Mouse (Mus musculus): ENCODE data around the gene Ctsw.
A peak's percentile ranks its signal among the peaks of the same experiment; 100 is the strongest.

Ctsw gene

DNA sequence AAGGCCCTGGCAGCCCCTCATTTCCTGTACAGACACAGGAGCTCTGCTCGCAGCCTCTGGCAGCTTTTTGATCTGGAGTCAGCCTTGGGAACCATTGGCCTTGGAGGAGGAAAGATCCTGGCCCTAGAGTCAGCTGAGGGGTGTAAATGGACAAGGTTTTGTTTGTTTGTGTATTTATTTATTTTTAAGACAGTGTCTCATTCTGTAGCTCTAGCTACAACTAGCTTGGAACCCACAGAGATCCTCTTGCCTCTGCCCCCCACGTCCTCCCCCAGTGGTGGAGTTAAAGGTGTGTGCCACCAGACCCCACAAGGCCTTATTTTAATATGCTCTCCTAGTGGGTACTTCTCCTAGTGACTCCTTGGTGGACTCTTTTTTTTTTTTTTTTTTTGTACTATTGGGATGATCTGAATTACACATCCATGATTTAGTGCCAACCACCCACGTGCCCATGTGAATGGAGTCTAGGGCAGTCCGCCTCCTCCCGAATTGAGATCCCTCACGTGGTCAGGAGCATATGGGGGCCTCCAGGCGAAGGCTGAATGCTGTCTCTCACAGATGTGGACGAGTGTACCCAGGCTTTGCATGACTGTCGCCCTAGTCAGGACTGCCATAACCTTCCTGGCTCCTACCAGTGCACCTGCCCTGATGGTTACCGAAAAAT is 8.8 kb upstream of the Ctsw start:
- no peak for TF ChIP-seq GATA4 (IDR thresholded peaks at IDR 0.05; ENCODE audit: insufficient replicate concordance, low read length)

GRCm38 (mm10) chr19:5475069-5475714 is 6.9 kb upstream of the Ctsw start:
- TF ChIP-seq GATA4 (IDR thresholded peaks at IDR 0.05; ENCODE audit: insufficient replicate concordance, low read length) = no peak

- no peak for TF ChIP-seq GATA4 (IDR thresholded peaks at IDR 0.05; ENCODE audit: insufficient replicate concordance, low read length)
Observed at GRCm38 (mm10) chr19:5474281-5475068, 6.2 kb upstream of the Ctsw start.

- peak; percentile 21; the same call in 1 of the 2 replicates for TF ChIP-seq GATA4 (IDR thresholded peaks at IDR 0.05; ENCODE audit: insufficient replicate concordance, low read length)
Observed at GRCm38 (mm10) chr19:5473720-5474119, 5.4 kb upstream of the Ctsw start, which contains the start of gene Efemp2. Gene Efemp2, plus strand, starts transcription at chr19:5473954.

GRCm38 (mm10) chr19:5472857-5473256 is 4.5 kb upstream of the Ctsw start:
- no peak for TF ChIP-seq GATA4 (IDR thresholded peaks at IDR 0.05; ENCODE audit: insufficient replicate concordance, low read length)

DNA sequence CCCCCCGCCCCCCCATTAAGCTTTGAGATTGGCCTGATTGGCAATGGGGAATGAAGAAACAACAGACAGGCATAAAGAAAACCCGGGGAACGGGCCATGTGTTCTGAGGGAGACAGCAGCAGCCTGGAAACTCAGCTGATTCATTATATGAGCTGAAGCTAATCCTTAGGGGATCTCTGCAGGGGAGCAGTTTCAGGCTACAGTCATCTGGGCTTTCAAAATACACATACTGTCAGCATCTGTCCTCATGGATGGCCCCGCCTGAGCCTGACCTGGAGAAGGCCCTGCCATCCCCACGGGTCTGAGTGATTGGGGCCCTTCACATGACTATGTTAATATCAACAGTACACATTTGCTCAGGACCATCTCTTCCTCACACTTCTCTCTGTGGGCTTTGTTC is 3.5 kb upstream of the Ctsw start:
- no peak for TF ChIP-seq GATA4 (IDR thresholded peaks at IDR 0.05; ENCODE audit: insufficient replicate concordance, low read length)

DNA sequence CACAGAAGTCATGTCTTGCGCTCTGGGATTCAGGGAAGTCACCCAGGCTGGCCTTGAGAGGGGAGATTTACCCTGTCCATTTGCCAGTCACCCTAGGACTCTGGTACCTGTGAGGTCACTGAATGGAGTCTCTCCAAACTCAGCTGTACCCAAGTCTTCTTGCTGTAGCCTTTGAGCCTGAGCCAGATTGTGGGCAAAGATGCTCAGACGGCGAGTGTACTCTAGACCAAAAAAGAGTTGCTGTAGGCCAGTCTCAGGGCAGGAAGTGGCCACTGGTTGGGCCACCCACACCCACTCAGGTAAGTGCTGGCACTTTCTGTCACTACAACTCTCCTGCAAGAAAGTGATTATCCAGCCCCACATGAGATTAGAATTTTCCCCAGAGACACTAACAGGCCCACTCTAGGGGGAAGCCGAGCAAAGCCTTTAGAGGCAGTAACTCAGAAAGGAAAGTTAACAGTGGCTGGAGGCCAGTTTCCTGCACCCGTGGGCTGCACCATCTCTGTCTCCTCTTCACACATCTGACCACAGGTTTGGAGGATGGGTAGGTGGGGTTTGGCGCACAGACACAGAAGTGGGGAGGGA is 1.3 kb downstream of the Ctsw start:
- no peak for TF ChIP-seq GATA4 (IDR thresholded peaks at IDR 0.05; ENCODE audit: insufficient replicate concordance, low read length)

DNA sequence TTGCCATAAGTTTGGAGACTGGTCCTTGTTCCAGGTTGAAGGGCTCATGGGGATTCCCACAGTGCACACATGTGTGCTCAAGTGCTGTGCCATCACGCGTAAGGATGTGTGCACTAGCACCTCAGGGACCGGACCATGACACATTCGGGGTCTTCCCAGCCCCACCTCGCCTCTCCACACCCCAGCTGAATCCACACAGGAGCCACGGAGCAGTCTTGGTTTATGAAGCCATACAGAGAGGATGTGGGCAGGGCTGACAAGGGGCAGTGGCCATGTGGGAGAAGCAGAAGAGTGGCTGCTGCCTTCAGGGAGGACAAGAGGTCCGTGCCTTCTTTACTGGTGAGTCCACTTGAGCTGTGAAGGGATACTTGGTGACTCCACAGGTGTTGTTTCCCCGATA is 3.3 kb downstream of the Ctsw start:
- no peak for TF ChIP-seq GATA4 (IDR thresholded peaks at IDR 0.05; ENCODE audit: insufficient replicate concordance, low read length)

GRCm38 (mm10) chr19:5463791-5464562 is 4.3 kb downstream of the Ctsw start:
- no peak for TF ChIP-seq GATA4 (IDR thresholded peaks at IDR 0.05; ENCODE audit: insufficient replicate concordance, low read length)

GRCm38 (mm10) chr19:5463212-5463611 is 5.1 kb downstream of the Ctsw start:
- no peak for TF ChIP-seq GATA4 (IDR thresholded peaks at IDR 0.05; ENCODE audit: insufficient replicate concordance, low read length)

DNA sequence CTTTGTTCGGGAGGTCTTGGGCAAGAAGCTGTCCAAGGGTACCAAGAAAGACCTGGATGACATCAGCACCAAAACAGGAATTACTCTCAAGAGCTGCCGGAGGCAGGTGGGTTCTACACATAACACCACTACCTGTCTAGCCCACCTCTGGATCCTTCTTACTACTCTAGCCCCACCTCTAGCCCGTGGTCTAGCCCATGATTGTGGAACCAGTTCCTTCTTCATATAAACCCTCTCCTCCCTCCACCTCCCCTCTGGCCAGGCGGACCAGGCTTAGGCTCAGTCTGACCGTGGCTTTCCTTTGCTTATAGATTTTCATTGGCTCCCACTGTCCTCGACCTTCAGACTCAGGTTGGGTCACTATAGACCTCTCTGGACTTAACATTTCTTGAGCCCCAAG is 6.9 kb downstream of the Ctsw start:
- TF ChIP-seq GATA4 (IDR thresholded peaks at IDR 0.05; ENCODE audit: insufficient replicate concordance, low read length) = no peak

GRCm38 (mm10) chr19:5460465-5460911 is 7.8 kb downstream of the Ctsw start, which contains the start of gene Fibp:
Gene Fibp, plus strand, starts transcription at chr19:5460615.
- peak; percentile 34; the same call in 1 of the 2 replicates for TF ChIP-seq GATA4 (IDR thresholded peaks at IDR 0.05; ENCODE audit: insufficient replicate concordance, low read length)

DNA sequence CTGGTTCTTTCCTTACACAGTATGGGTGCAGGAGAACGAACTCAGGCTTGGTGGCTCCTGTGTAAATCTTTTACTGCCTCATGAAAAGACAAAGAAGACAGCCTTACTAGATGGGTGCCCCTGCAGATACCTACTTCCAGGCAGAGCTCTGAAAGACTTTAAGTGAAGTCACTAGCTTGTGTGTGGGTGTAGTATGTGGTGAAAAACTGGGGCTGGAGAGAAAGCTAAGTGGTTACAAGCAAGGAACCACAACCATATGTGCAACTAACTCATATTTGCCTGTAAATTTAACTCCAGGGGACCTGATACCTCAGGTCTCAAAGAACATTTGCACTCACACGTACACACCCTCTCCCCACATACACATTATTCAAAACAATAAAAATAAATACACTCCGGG is 8.4 kb downstream of the Ctsw start:
- no peak for TF ChIP-seq GATA4 (IDR thresholded peaks at IDR 0.05; ENCODE audit: insufficient replicate concordance, low read length)

DNA sequence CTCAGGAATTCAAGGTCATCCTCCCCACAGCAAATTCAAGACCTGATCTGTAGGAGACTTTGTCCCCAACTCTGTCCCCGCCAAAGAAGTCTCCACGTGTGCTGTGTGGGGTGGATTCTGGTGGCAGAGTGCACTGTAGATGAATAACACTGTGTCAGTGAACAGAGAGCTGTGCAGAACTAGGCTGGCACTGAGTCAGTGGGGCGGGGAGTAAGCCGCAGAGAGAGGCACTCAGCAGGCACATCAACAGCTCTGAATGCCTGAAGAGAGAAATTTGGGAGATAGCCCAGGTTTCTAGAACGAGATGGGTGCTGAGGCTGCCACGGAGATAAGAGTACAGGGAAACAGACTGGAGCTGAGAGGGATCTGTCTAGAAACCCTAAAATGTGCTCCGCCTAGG is 9.3 kb downstream of the Ctsw start:
- TF ChIP-seq GATA4 (IDR thresholded peaks at IDR 0.05; ENCODE audit: insufficient replicate concordance, low read length) = no peak

Measured in liver, adult (tissue).